Mouse (Mus musculus): Measurements from ENCODE around the gene Ptprd. TPM values are rescaled to one million over a fixed set of nuclear protein-coding genes. Genes with fewer than 3 reads are reported as not detected.

Ptprd gene
- total RNA-seq, 2 experiments from 2014 or later, result 3.0 to 4.7 TPM

GRCm38 (mm10) chr4:76319874-76320273 lies 1891.9 kb downstream of the Ptprd start:
- no peak for DNase-seq (ENCODE audit: low spot score)

GRCm38 (mm10) chr4:76315977-76316376 lies 1895.8 kb downstream of the Ptprd start:
- DNase-seq (ENCODE audit: low spot score), result no peak

GRCm38 (mm10) chr4:76313749-76314148 lies 1898.0 kb downstream of the Ptprd start:
- no peak for DNase-seq (ENCODE audit: low spot score)

- DNase-seq (ENCODE audit: low spot score), result no peak
Measured at GRCm38 (mm10) chr4:76312593-76312992, 1899.2 kb downstream of the Ptprd start.

- DNase-seq (ENCODE audit: low spot score), result no peak
Measured at GRCm38 (mm10) chr4:76305987-76306386, 1905.8 kb downstream of the Ptprd start.

- DNase-seq (ENCODE audit: low spot score), result no peak
Measured at GRCm38 (mm10) chr4:76297375-76297774, 1914.4 kb downstream of the Ptprd start.

DNA sequence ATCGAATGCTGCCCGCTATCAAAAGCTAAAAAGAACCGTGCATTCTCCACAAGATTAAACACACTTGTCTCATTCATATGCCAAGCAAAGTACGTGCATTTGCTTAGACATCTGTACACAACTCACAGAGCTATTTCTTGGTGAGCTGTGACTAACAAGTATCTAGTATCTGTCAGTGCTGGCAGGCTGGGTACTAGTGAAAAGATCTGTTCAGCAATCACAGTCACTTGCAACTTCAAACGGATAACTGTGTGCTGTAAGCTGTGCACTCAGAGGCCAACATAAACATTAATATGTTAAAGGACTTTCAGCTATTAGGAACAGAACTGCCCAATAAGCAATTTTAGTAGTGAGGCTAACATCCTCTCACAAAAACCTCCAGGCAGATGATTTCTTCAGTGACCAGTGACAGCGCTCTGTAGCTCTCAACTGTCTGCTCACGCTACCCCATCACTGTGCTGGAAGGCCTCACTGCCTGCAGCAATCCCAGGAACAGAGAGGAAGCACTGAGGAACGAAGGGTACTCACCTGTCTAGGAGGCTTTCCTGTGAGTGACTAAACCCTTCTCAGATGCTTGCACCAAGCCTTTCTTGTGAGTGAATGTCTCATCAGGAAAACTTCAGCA lies 1918.9 kb downstream of the Ptprd start:
- DNase-seq (ENCODE audit: low spot score), result no peak

- DNase-seq (ENCODE audit: low spot score), result no peak
Measured at GRCm38 (mm10) chr4:76290484-76290818, 1921.3 kb downstream of the Ptprd start.

DNA sequence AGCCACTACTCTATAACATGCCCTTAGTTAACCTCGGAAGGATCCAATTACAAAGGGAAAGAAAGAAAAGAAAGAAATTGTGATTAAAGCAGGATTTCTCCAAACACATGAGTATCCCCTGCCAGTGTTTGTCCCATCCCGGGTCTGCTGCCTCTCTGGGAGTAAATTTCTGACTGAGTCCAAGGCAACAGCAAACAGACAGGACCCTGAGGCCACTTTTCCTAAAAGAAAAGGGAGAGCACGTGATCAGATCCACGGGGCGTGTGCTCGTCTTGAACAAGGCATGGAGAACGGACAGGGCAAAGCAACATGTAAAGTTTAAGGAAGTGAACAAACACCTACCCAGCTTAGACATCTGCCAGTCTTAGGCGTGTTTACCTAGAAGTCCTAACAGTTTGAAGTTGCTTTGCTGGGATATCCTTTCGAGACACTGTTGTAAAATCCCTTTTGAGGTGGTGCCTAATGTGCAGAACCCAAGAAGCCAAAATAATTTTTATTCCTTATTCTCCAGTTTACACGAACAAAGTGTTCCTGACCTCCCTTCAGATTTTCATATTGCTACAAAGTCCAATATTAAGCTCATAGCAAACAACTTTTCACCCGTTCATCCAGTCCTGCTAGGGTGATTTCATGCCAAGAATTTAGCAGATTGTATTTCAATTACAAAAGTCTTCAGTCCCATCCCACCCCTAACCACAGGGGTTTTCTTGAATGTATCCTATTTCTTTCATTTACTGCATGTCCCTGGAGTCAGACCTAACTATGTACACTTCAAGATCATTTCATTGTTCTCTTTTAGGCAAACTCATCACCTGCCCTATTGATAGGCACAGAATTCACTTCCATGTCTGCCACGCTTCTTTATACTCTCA lies 1921.9 kb downstream of the Ptprd start:
- DNase-seq (ENCODE audit: low spot score), result no peak

- DNase-seq (ENCODE audit: low spot score), result no peak
Measured at GRCm38 (mm10) chr4:76286016-76286415, 1925.7 kb downstream of the Ptprd start.

GRCm38 (mm10) chr4:76282886-76283285 lies 1928.9 kb downstream of the Ptprd start:
- no peak for DNase-seq (ENCODE audit: low spot score)

- no peak for DNase-seq (ENCODE audit: low spot score)
Measured at GRCm38 (mm10) chr4:76262727-76263126, 1949.0 kb downstream of the Ptprd start.

- DNase-seq (ENCODE audit: low spot score), result no peak
Measured at GRCm38 (mm10) chr4:76260686-76261085, 1951.1 kb downstream of the Ptprd start.

GRCm38 (mm10) chr4:76260286-76260685 lies 1951.5 kb downstream of the Ptprd start:
- no peak for DNase-seq (ENCODE audit: low spot score)

GRCm38 (mm10) chr4:76259636-76260035 lies 1952.1 kb downstream of the Ptprd start:
- peak; percentile 80 for DNase-seq (ENCODE audit: low spot score)

GRCm38 (mm10) chr4:76244371-76244770 lies 1967.4 kb downstream of the Ptprd start:
- no peak for DNase-seq (ENCODE audit: low spot score)

- no peak for DNase-seq (ENCODE audit: low spot score)
Measured at GRCm38 (mm10) chr4:76241542-76241941, 1970.2 kb downstream of the Ptprd start.

DNA sequence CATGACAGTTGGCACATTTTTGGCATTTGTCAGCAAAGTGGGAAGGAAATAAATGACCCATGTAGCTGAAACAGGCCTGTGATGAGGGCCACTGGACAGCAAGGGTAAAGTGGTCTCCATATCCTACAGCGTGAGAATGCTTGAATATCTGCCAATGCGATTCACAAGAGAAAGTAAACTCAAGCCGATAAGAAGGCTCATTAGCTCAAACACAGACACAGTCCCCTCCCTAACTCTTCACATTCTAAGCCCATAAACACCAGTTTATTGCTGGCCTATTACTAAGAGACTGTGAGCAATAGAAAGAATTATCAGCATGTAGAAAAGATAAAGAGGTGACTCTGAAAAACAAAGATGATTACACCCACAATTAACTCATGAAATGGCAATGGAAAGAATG lies 1970.6 kb downstream of the Ptprd start:
- no peak for DNase-seq (ENCODE audit: low spot score)

DNA sequence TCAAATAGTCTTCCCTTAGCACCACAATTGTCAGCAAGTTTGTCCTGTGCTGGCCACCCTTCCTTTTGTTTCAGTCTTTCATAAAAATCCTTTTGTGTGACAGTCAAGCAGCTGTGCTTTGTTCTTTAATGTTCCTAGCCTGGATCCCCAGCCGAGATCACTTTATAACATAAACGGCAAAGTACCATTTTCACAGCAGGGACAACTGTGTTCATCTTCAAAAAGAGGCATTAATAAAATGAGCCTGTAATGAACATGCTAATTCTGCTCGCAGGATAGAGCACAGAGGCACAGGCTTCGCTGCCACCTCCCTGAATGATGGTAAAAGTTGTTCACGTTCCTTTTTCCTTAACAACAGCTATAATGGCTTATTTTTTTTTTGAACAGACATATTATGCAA lies 1972.7 kb downstream of the Ptprd start:
- no peak for DNase-seq (ENCODE audit: low spot score)

DNA sequence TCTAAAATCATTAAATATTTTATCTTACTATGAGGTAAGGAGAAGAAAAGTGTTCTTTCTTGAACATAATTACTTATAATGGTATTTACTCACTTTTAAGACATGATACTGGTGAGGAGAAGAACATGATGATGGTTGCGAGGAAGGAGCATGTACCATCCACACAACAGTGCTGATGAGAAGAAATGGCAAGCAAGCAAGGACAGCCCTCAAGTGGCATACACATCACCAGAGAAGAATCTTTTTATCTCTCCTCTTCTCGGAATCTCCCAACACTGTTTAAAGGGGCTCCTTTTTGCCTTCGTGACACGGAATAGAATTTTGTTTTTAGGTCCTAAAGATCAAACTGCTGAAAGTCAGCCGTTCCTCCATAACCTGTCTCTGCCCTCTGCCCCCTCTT lies 1973.2 kb downstream of the Ptprd start:
- no peak for DNase-seq (ENCODE audit: low spot score)

DNA sequence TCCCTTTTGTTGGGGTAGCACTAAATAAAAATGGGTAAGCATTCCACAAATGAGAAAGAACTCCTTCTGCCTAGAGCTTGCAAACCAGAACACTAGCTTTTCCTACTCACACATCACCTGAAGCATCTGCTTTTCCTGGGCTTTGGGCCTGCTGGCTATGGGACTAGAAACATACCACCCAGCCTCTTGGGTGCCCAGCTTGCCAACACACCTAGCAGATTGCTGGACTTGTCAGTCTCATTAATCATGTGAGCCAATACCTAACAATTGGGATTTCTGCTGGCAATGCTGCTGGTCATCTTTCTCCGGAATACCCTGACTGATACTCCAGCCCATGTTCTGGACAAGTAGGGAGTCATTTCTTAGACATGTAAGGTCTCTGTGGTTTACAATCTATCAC lies 1973.9 kb downstream of the Ptprd start:
- no peak for DNase-seq (ENCODE audit: low spot score)

GRCm38 (mm10) chr4:76223720-76224119 lies 1988.0 kb downstream of the Ptprd start:
- no peak for DNase-seq (ENCODE audit: low spot score)

DNA sequence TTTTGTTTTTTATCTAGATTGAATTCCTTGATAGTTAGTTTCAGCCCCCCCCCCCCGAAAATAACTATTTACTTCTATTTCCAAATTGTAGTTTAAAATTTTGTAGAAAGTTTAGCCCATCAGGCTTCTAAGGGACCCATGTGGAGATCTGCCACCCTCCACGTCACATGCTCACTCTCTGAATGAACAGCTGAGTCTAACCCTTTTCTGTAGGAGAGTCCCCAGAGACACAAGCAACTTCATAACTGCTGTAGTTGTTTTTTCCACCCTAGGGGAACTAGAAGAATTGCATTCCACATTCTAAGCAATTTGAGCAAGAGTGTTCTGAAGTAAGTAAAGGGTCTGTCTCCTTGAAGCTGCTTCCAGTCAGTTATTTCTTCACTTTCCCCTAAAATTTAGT lies 1989.2 kb downstream of the Ptprd start:
- no peak for DNase-seq (ENCODE audit: low spot score)

Data from gastrocnemius, adult 18-20 months (tissue).